Mouse (Mus musculus) forebrain, embryonic 13.5 days (tissue): ENCODE results near the gene Plcg1. TPM values are rescaled to one million over a fixed set of nuclear protein-coding genes. Genes with fewer than 3 reads are reported as not detected.

ENCODE experiments used
- ATAC-seq: fragments of 200-750 bp; cut with Nextera tagmentation; 2 replicates; pipeline ENCODE4 v1.8.0; 2017
- H3K27ac ChIP-seq: fragments of 300-500 bp; sonication (generic); 2 replicates; pipeline ENCODE4 v1.5.1; 2015; ENCODE audit warnings: inconsistent platforms, mild to moderate bottlenecking, moderate library complexity
- H3K27me3 ChIP-seq: fragments of 300-500 bp; sonication (generic); 2 replicates; pipeline ENCODE4 v1.6.1; 2015; ENCODE audit warnings: mild to moderate bottlenecking, inconsistent platforms
- H3K36me3 ChIP-seq: fragments of 300-500 bp; sonication (generic); 2 replicates; pipeline ENCODE4 v1.6.1; 2015; ENCODE audit warnings: mild to moderate bottlenecking, inconsistent platforms; ENCODE audit not compliant: poor library complexity, severe bottlenecking
- H3K4me1 ChIP-seq: fragments of 300-500 bp; sonication (generic); 2 replicates; pipeline ENCODE4 v1.6.1; 2015; ENCODE audit warnings: inconsistent platforms
- H3K4me2 ChIP-seq: fragments of 300-500 bp; sonication (generic); 2 replicates; pipeline ENCODE4 v1.6.1; 2015; ENCODE audit warnings: inconsistent platforms, mild to moderate bottlenecking, moderate library complexity
- H3K4me3 ChIP-seq: fragments of 300-500 bp; sonication (generic); 2 replicates; pipeline ENCODE4 v1.5.1; 2015; ENCODE audit warnings: mild to moderate bottlenecking, inconsistent platforms
- H3K9ac ChIP-seq: fragments of 300-500 bp; sonication (generic); 2 replicates; pipeline ENCODE4 v1.6.1; 2015; ENCODE audit warnings: mild to moderate bottlenecking, inconsistent platforms
- H3K9me3 ChIP-seq: fragments of 300-500 bp; sonication (generic); replicated peaks from 2 replicates; pipeline ENCODE4 v1.6.1; 2016; ENCODE audit warnings: inconsistent platforms
- WGBS: fragments of 180-500 bp; shearing (Covaris S2); methylation state at CpG from one replicate; pipeline ENCODE4 v1.1.7; 2015; 5-methylcytosine and 5-hydroxymethylcytosine counted together
- polyA plus RNA-seq: library from polyadenylated mRNA; unstranded; fragments of >200 nt; fragmentation: Nextera tagmentation; extraction: Ambion mirVana; gene quantifications from 2 replicates; pipeline ENCODE4 v1.2.1, GENCODE M21; 2015

Plcg1 gene
- polyA plus RNA-seq, 1 experiment from 2014 or later: 66.8 TPM

- H3K9me3 ChIP-seq: no peaks in the 10 kb centered on the region
- peaks cover 98% of the 10 kb centered on the region for H3K36me3 ChIP-seq
- no peaks in the 10 kb centered on the region for H3K4me1 ChIP-seq
- no peaks in the 10 kb centered on the region for H3K27me3 ChIP-seq
- H3K27ac ChIP-seq: no peak overlapping the region
- no peak overlapping the region for H3K4me2 ChIP-seq
- WGBS: 89% methylated on average over 9 of the region's 9 CpGs
- no peak overlapping the region for H3K9ac ChIP-seq
- no peak overlapping the region for H3K4me3 ChIP-seq
- ATAC-seq: no peak
These were observed 29.5 kb downstream of the Plcg1 start for GRCm38 (mm10) chr2:160760433-160761184.

- no peak for ATAC-seq
- no peak overlapping the region for H3K4me2 ChIP-seq
- H3K4me3 ChIP-seq: no peak overlapping the region
- H3K4me1 ChIP-seq: no peaks in the 10 kb centered on the region
- peaks cover 88% of the 10 kb centered on the region for H3K36me3 ChIP-seq
- no peaks in the 10 kb centered on the region for H3K9me3 ChIP-seq
- no peak overlapping the region for H3K27ac ChIP-seq
- 95% methylated on average over 3 of the region's 3 CpGs for WGBS
- H3K9ac ChIP-seq: no peak overlapping the region
- H3K27me3 ChIP-seq: no peaks in the 10 kb centered on the region
These were observed 32.7 kb downstream of the Plcg1 start for GRCm38 (mm10) chr2:160763816-160764215.

GRCm38 (mm10) chr2:160764386-160764785 lies 33.3 kb downstream of the Plcg1 start:
- no peak for ATAC-seq
- H3K36me3 ChIP-seq: peaks cover 86% of the 10 kb centered on the region
- WGBS: 85% methylated on average over 2 of the region's 2 CpGs

GRCm38 (mm10) chr2:160765096-160765495 lies 34.0 kb downstream of the Plcg1 start:
- Histone ChIP-seq H3K4me3 (no peak overlapping the region), H3K36me3 (peaks cover 79% of the 10 kb centered on the region), H3K4me2 (no peak overlapping the region), H3K4me1 (no peaks in the 10 kb centered on the region), H3K9ac (no peak overlapping the region), H3K27me3 (no peaks in the 10 kb centered on the region), H3K27ac (no peak overlapping the region), H3K9me3 (no peaks in the 10 kb centered on the region)
- ATAC-seq: no peak
- WGBS: 81% methylated on average over 3 of the region's 3 CpGs

More at GRCm38 (mm10) chr2:160764386-160764785, 33.3 kb downstream of the Plcg1 start:
- Histone ChIP-seq H3K27me3 (no peaks in the 10 kb centered on the region), H3K9me3 (no peaks in the 10 kb centered on the region), H3K4me3 (no peak overlapping the region), H3K4me1 (no peaks in the 10 kb centered on the region), H3K4me2 (no peak overlapping the region), H3K27ac (no peak overlapping the region), H3K9ac (no peak overlapping the region)

- H3K27me3 ChIP-seq: no peaks in the 10 kb centered on the region
- H3K36me3 ChIP-seq: peaks cover 66% of the 10 kb centered on the region
- no peak overlapping the region for H3K9ac ChIP-seq
- no peak overlapping the region for H3K4me2 ChIP-seq
- ATAC-seq: no peak
- no peaks in the 10 kb centered on the region for H3K9me3 ChIP-seq
- H3K4me1 ChIP-seq: no peaks in the 10 kb centered on the region
- WGBS: 69% methylated on average over 5 of the region's 5 CpGs
- no peak overlapping the region for H3K27ac ChIP-seq
- no peak overlapping the region for H3K4me3 ChIP-seq
These were observed 35.3 kb downstream of the Plcg1 start for GRCm38 (mm10) chr2:160766371-160766771.

- ATAC-seq: no peak
- H3K9me3 ChIP-seq: no peaks in the 10 kb centered on the region
- no peaks in the 10 kb centered on the region for H3K4me1 ChIP-seq
- no peaks in the 10 kb centered on the region for H3K27me3 ChIP-seq
- WGBS: 96% methylated on average over 2 of the region's 2 CpGs
- H3K36me3 ChIP-seq: peaks cover 58% of the 10 kb centered on the region
- H3K4me3 ChIP-seq: no peak overlapping the region
- H3K4me2 ChIP-seq: no peak overlapping the region
- H3K27ac ChIP-seq: no peak overlapping the region; the same call in 1 of the 2 replicates
- H3K9ac ChIP-seq: no peak overlapping the region
These were observed 36.1 kb downstream of the Plcg1 start for GRCm38 (mm10) chr2:160767201-160767600.

- Histone ChIP-seq H3K27me3 (no peaks in the 10 kb centered on the region), H3K36me3 (peaks cover 48% of the 10 kb centered on the region), H3K4me1 (no peaks in the 10 kb centered on the region), H3K27ac (no peak overlapping the region; the same call in 1 of the 2 replicates), H3K9me3 (no peaks in the 10 kb centered on the region), H3K4me2 (no peak overlapping the region), H3K9ac (no peak overlapping the region), H3K4me3 (no peak overlapping the region)
- 83% methylated on average over 4 of the region's 4 CpGs for WGBS
- ATAC-seq: peak; percentile 14; the same call in 1 of the 2 replicates
These were observed 37.1 kb downstream of the Plcg1 start for GRCm38 (mm10) chr2:160768097-160768695.

- no peak for ATAC-seq
- Histone ChIP-seq H3K9me3 (no peaks in the 10 kb centered on the region), H3K9ac (no peak overlapping the region), H3K4me2 (no peak overlapping the region), H3K27ac (no peak overlapping the region), H3K36me3 (peaks cover 40% of the 10 kb centered on the region), H3K27me3 (no peaks in the 10 kb centered on the region), H3K4me3 (no peak overlapping the region), H3K4me1 (no peaks in the 10 kb centered on the region)
- WGBS: 95% methylated on average over 2 of the region's 2 CpGs
These were observed 37.9 kb downstream of the Plcg1 start for GRCm38 (mm10) chr2:160768997-160769396.

- Histone ChIP-seq H3K27ac (no peak overlapping the region), H3K9me3 (no peaks in the 10 kb centered on the region), H3K9ac (no peak overlapping the region), H3K4me2 (no peak overlapping the region), H3K4me3 (no peak overlapping the region), H3K4me1 (no peaks in the 10 kb centered on the region), H3K36me3 (peaks cover 26% of the 10 kb centered on the region), H3K27me3 (no peaks in the 10 kb centered on the region)
- no peak for ATAC-seq
These were observed 39.3 kb downstream of the Plcg1 start for GRCm38 (mm10) chr2:160770409-160770808.

- Histone ChIP-seq H3K27me3 (no peaks in the 10 kb centered on the region), H3K36me3 (peaks cover 23% of the 10 kb centered on the region), H3K9ac (no peak overlapping the region), H3K4me3 (no peak overlapping the region), H3K4me1 (no peaks in the 10 kb centered on the region), H3K4me2 (no peak overlapping the region), H3K9me3 (no peaks in the 10 kb centered on the region), H3K27ac (no peak overlapping the region)
- 95% methylated on average over 1 of the region's 1 CpGs for WGBS
- no peak for ATAC-seq
These were observed 39.8 kb downstream of the Plcg1 start for GRCm38 (mm10) chr2:160770871-160771270.

- WGBS: 91% methylated on average over 8 of the region's 8 CpGs
- H3K36me3 ChIP-seq: peaks cover 18% of the 10 kb centered on the region
- H3K9me3 ChIP-seq: no peaks in the 10 kb centered on the region
- H3K27ac ChIP-seq: no peak overlapping the region
- ATAC-seq: no peak
- no peak overlapping the region for H3K4me3 ChIP-seq
- H3K27me3 ChIP-seq: no peaks in the 10 kb centered on the region
- no peaks in the 10 kb centered on the region for H3K4me1 ChIP-seq
- H3K9ac ChIP-seq: no peak overlapping the region
- no peak overlapping the region for H3K4me2 ChIP-seq
These were observed 40.5 kb downstream of the Plcg1 start for GRCm38 (mm10) chr2:160771325-160772276.

GRCm38 (mm10) chr2:160778034-160778433 lies 46.9 kb downstream of the Plcg1 start:
- Histone ChIP-seq H3K27me3 (no peaks in the 10 kb centered on the region), H3K9ac (no peak overlapping the region), H3K4me3 (no peak overlapping the region), H3K9me3 (no peaks in the 10 kb centered on the region), H3K4me2 (no peak overlapping the region), H3K27ac (no peak overlapping the region), H3K36me3 (peaks cover 21% of the 10 kb centered on the region), H3K4me1 (no peaks in the 10 kb centered on the region)
- ATAC-seq: no peak
- 90% methylated on average over 2 of the region's 2 CpGs for WGBS
